Mouse (Mus musculus) heart, embryonic 10.5 days (tissue): Measurements from ENCODE around the gene 1700021F05Rik. TPM values are rescaled to one million over a fixed set of nuclear protein-coding genes. Genes with fewer than 3 reads are reported as not detected.

Source experiments
- DNase-seq: peaks from one replicate; pipeline ENCODE4 v3.0.0-alpha.2; 2017; ENCODE audit warnings: low spot score
- H3K27ac ChIP-seq: fragments of 300-500 bp; sonication (generic); 2 replicates; pipeline ENCODE4 v1.5.1; 2016; ENCODE audit warnings: mild to moderate bottlenecking
- H3K27me3 ChIP-seq: fragments of 300-500 bp; sonication (generic); 2 replicates; pipeline ENCODE4 v1.6.1; 2016; ENCODE audit warnings: mild to moderate bottlenecking; ENCODE audit not compliant: poor library complexity, insufficient read depth, severe bottlenecking
- H3K36me3 ChIP-seq: fragments of 300-500 bp; sonication (generic); 2 replicates; pipeline ENCODE4 v1.6.1; 2016; ENCODE audit warnings: mild to moderate bottlenecking, moderate library complexity
- H3K4me1 ChIP-seq: fragments of 300-500 bp; sonication (generic); 2 replicates; pipeline ENCODE4 v1.6.1; 2016; ENCODE audit warnings: mild to moderate bottlenecking
- H3K4me3 ChIP-seq: fragments of 300-500 bp; sonication (generic); 2 replicates; pipeline ENCODE4 v1.5.1; 2016; ENCODE audit warnings: mild to moderate bottlenecking, moderate library complexity
- H3K9me3 ChIP-seq: fragments of 300-500 bp; sonication (generic); 2 replicates; pipeline ENCODE4 v1.6.1; 2016; ENCODE audit warnings: mild to moderate bottlenecking, moderate library complexity
- WGBS: fragments of 180-500 bp; shearing (Covaris S2); methylation state at CpG from one replicate; pipeline ENCODE4 v1.1.7; 2016; 5-methylcytosine and 5-hydroxymethylcytosine counted together
- polyA plus RNA-seq: library from polyadenylated mRNA; unstranded; fragments of >200 nt; fragmentation: Nextera tagmentation; extraction: Ambion mirVana; gene quantifications from 2 replicates; pipeline ENCODE4 v1.2.1, GENCODE M21; 2016

1700021F05Rik gene
- polyA plus RNA-seq, 1 experiment from 2014 or later: 90.1 TPM

GRCm38 (mm10) chr10:43574352-43574751 lies 33.6 kb upstream of the 1700021F05Rik start:
- Histone ChIP-seq H3K27ac (no peak overlapping the region), H3K9me3 (peaks cover 6% of the 10 kb centered on the region), H3K4me1 (no peaks in the 10 kb centered on the region), H3K36me3 (no peaks in the 10 kb centered on the region), H3K27me3 (no peaks in the 10 kb centered on the region), H3K4me3 (no peak overlapping the region)
- WGBS: 68% methylated on average over 2 of the region's 2 CpGs
- no peak for DNase-seq

GRCm38 (mm10) chr10:43561311-43561710 lies 20.5 kb upstream of the 1700021F05Rik start:
- H3K36me3 ChIP-seq: no peaks in the 10 kb centered on the region
- no peak for DNase-seq
- no peaks in the 10 kb centered on the region for H3K4me1 ChIP-seq
- WGBS: 78% methylated on average over 2 of the region's 2 CpGs
- no peak overlapping the region for H3K27ac ChIP-seq
- no peak overlapping the region for H3K4me3 ChIP-seq
- no peaks in the 10 kb centered on the region for H3K9me3 ChIP-seq
- no peaks in the 10 kb centered on the region for H3K27me3 ChIP-seq

- H3K27me3 ChIP-seq: no peaks in the 10 kb centered on the region
- no peaks in the 10 kb centered on the region for H3K36me3 ChIP-seq
- H3K27ac ChIP-seq: no peak overlapping the region
- no peaks in the 10 kb centered on the region for H3K9me3 ChIP-seq
- no peak overlapping the region for H3K4me3 ChIP-seq
- no peaks in the 10 kb centered on the region for H3K4me1 ChIP-seq
- 31% methylated on average over 2 of the region's 2 CpGs for WGBS
- no peak for DNase-seq
Observed at GRCm38 (mm10) chr10:43560765-43561164, 20.0 kb upstream of the 1700021F05Rik start.

- H3K36me3 ChIP-seq: no peaks in the 10 kb centered on the region
- H3K27me3 ChIP-seq: no peaks in the 10 kb centered on the region
- 67% methylated on average over 11 of the region's 11 CpGs for WGBS
- no peak overlapping the region for H3K27ac ChIP-seq
- no peaks in the 10 kb centered on the region for H3K9me3 ChIP-seq
- H3K4me1 ChIP-seq: no peaks in the 10 kb centered on the region
- no peak for DNase-seq
- no peak overlapping the region for H3K4me3 ChIP-seq
Observed at GRCm38 (mm10) chr10:43559313-43559712, 18.5 kb upstream of the 1700021F05Rik start.

GRCm38 (mm10) chr10:43557630-43558165 lies 16.9 kb upstream of the 1700021F05Rik start:
- no peaks in the 10 kb centered on the region for H3K27me3 ChIP-seq
- DNase-seq: no peak
- no peak overlapping the region for H3K4me3 ChIP-seq
- no peaks in the 10 kb centered on the region for H3K36me3 ChIP-seq
- no peak overlapping the region for H3K27ac ChIP-seq
- WGBS: 75% methylated on average over 5 of the region's 5 CpGs
- no peaks in the 10 kb centered on the region for H3K9me3 ChIP-seq
- H3K4me1 ChIP-seq: no peaks in the 10 kb centered on the region

GRCm38 (mm10) chr10:43551388-43551787 lies 10.6 kb upstream of the 1700021F05Rik start:
- Histone ChIP-seq H3K36me3 (no peaks in the 10 kb centered on the region), H3K4me1 (no peaks in the 10 kb centered on the region), H3K4me3 (no peak overlapping the region), H3K27me3 (no peaks in the 10 kb centered on the region), H3K9me3 (no peaks in the 10 kb centered on the region), H3K27ac (no peak overlapping the region)
- no peak for DNase-seq
- 20% methylated on average over 3 of the region's 3 CpGs for WGBS

GRCm38 (mm10) chr10:43550923-43551322 lies 10.1 kb upstream of the 1700021F05Rik start:
- Histone ChIP-seq H3K9me3 (no peaks in the 10 kb centered on the region), H3K27me3 (no peaks in the 10 kb centered on the region), H3K4me1 (no peaks in the 10 kb centered on the region), H3K4me3 (no peak overlapping the region), H3K36me3 (no peaks in the 10 kb centered on the region), H3K27ac (no peak overlapping the region)
- WGBS: 23% methylated on average over 3 of the region's 3 CpGs
- DNase-seq: no peak

- Histone ChIP-seq H3K27me3 (no peaks in the 10 kb centered on the region), H3K9me3 (no peaks in the 10 kb centered on the region), H3K27ac (no peak overlapping the region), H3K4me1 (no peaks in the 10 kb centered on the region), H3K36me3 (no peaks in the 10 kb centered on the region), H3K4me3 (no peak overlapping the region)
- 56% methylated on average over 5 of the region's 5 CpGs for WGBS
- no peak for DNase-seq
Observed at GRCm38 (mm10) chr10:43549411-43549810, 8.6 kb upstream of the 1700021F05Rik start.

- WGBS: 38% methylated on average over 8 of the region's 8 CpGs
- Histone ChIP-seq H3K9me3 (no peaks in the 10 kb centered on the region), H3K36me3 (peaks cover 9% of the 10 kb centered on the region), H3K27me3 (no peaks in the 10 kb centered on the region), H3K4me3 (peak overlapping the region; percentile 92), H3K4me1 (peaks cover 24% of the 10 kb centered on the region), H3K27ac (peak overlapping the region; percentile 95)
- no peak for DNase-seq
Observed at GRCm38 (mm10) chr10:43541153-43541544, 355 bp upstream of the 1700021F05Rik start.

- DNase-seq: no peak
- H3K9me3 ChIP-seq: no peaks in the 10 kb centered on the region
- H3K36me3 ChIP-seq: peaks cover 21% of the 10 kb centered on the region
- H3K4me1 ChIP-seq: peaks cover 24% of the 10 kb centered on the region
- peak overlapping the region; percentile 95 for H3K27ac ChIP-seq
- H3K4me3 ChIP-seq: peak overlapping the region; percentile 92
- 17% methylated on average over 12 of the region's 12 CpGs for WGBS
- no peaks in the 10 kb centered on the region for H3K27me3 ChIP-seq
Observed at GRCm38 (mm10) chr10:43539746-43540310, 966 bp downstream of the 1700021F05Rik start.

- Histone ChIP-seq H3K4me3 (no peak overlapping the region), H3K4me1 (peaks cover 24% of the 10 kb centered on the region), H3K9me3 (no peaks in the 10 kb centered on the region), H3K36me3 (peaks cover 21% of the 10 kb centered on the region), H3K27me3 (no peaks in the 10 kb centered on the region), H3K27ac (no peak overlapping the region)
- 91% methylated on average over 5 of the region's 5 CpGs for WGBS
- no peak for DNase-seq
Observed at GRCm38 (mm10) chr10:43538831-43539230, 2.0 kb downstream of the 1700021F05Rik start.

- Histone ChIP-seq H3K4me3 (no peak overlapping the region), H3K4me1 (peaks cover 24% of the 10 kb centered on the region), H3K36me3 (peaks cover 26% of the 10 kb centered on the region), H3K27me3 (no peaks in the 10 kb centered on the region), H3K9me3 (no peaks in the 10 kb centered on the region), H3K27ac (peak overlapping the region; percentile 36; the same call in 1 of the 2 replicates)
- WGBS: 84% methylated on average over 7 of the region's 7 CpGs
- no peak for DNase-seq
Observed at GRCm38 (mm10) chr10:43537652-43538051, 3.1 kb downstream of the 1700021F05Rik start.

GRCm38 (mm10) chr10:43534382-43534781 lies 6.4 kb downstream of the 1700021F05Rik start:
- no peaks in the 10 kb centered on the region for H3K27me3 ChIP-seq
- no peak for DNase-seq
- WGBS: 68% methylated on average over 1 of the region's 1 CpGs
- H3K4me3 ChIP-seq: no peak overlapping the region
- H3K27ac ChIP-seq: no peak overlapping the region
- H3K9me3 ChIP-seq: no peaks in the 10 kb centered on the region
- peaks cover 13% of the 10 kb centered on the region for H3K4me1 ChIP-seq
- peaks cover 57% of the 10 kb centered on the region for H3K36me3 ChIP-seq
